Mouse (Mus musculus) thymus, adult 2 months (tissue): ENCODE data around the gene Rgs8. TPM values are rescaled to one million over a fixed set of nuclear protein-coding genes. Genes with fewer than 3 reads are reported as not detected.

Experiments used
- DNase-seq: peaks from one replicate; pipeline ENCODE4 v3.0.0; 2021
- H3K27ac ChIP-seq: fragments of 200-500 bp; 2 replicates; pipeline ENCODE4 v1.5.1; 2012; ENCODE audit warnings: low read length, control low read depth; ENCODE audit not compliant: control insufficient read depth, insufficient read depth
- H3K27me3 ChIP-seq: fragments of 200-500 bp; 2 replicates; pipeline ENCODE4 v1.6.1; 2012; ENCODE audit warnings: mild to moderate bottlenecking, low read length, moderate library complexity, mixed read lengths; ENCODE audit not compliant: control insufficient read depth, insufficient read depth
- H3K36me3 ChIP-seq: fragments of 200-500 bp; 2 replicates; pipeline ENCODE4 v1.6.1; 2012; ENCODE audit warnings: mild to moderate bottlenecking, low read length, moderate library complexity; ENCODE audit not compliant: control insufficient read depth, insufficient read depth
- H3K4me1 ChIP-seq: fragments of 200-500 bp; replicated peaks from 2 replicates; pipeline ENCODE4 v1.6.1; 2012; ENCODE audit warnings: low read length; ENCODE audit not compliant: control insufficient read depth, insufficient read depth
- H3K4me3 ChIP-seq: fragments of 200-500 bp; 2 replicates; pipeline ENCODE4 v1.5.1; 2012; ENCODE audit warnings: mild to moderate bottlenecking, low read length, control low read depth, moderate library complexity; ENCODE audit not compliant: control insufficient read depth, insufficient read depth
- CTCF ChIP-seq: fragments of 200-500 bp; IDR thresholded peaks from 2 replicates; pipeline ENCODE4 v1.5.1; 2012; ENCODE audit warnings: mild to moderate bottlenecking, control low read depth, low read length, moderate library complexity, borderline replicate concordance; ENCODE audit not compliant: control insufficient read depth, poor library complexity, insufficient read depth; ENCODE audit errors: extremely low read depth
- POLR2A ChIP-seq: fragments of 200-500 bp; IDR thresholded peaks from 2 replicates; pipeline ENCODE4 v1.6.1; 2012; ENCODE audit warnings: mild to moderate bottlenecking, low read length, control low read depth, moderate library complexity; ENCODE audit not compliant: control insufficient read depth, poor library complexity, insufficient read depth; ENCODE audit errors: extremely low read depth
- WGBS: fragments of 180-500 bp; shearing (Covaris S2); methylation state at CpG from one replicate; pipeline ENCODE4 v1.1.7; 2018; 5-methylcytosine and 5-hydroxymethylcytosine counted together
- polyA plus RNA-seq: library from polyadenylated mRNA; depleted of rRNA; stranded (reverse); fragments of >200 nt; gene quantifications from 2 replicates; pipeline ENCODE4 v1.2.3, GENCODE M21; 2012

Gene Rgs8
- polyA plus RNA-seq, 1 experiment = 0.20 TPM

- Histone ChIP-seq H3K27ac (no peak overlapping the region), H3K4me1 (no peaks in the 10 kb centered on the region), H3K27me3 (no peaks in the 10 kb centered on the region), H3K36me3 (no peaks in the 10 kb centered on the region), H3K4me3 (no peak overlapping the region)
- DNase-seq = no peak
- WGBS = 95% methylated on average over 10 of the region's 10 CpGs
- no peak for TF ChIP-seq CTCF
- no peak for TF ChIP-seq POLR2A
Observed at GRCm38 (mm10) chr1:153695398-153695797, 42.6 kb downstream of the Rgs8 start.

GRCm38 (mm10) chr1:153696093-153696492 lies 43.3 kb downstream of the Rgs8 start:
- H3K27me3 ChIP-seq = no peaks in the 10 kb centered on the region
- WGBS = 90% methylated on average over 11 of the region's 11 CpGs
- no peak for TF ChIP-seq CTCF
- TF ChIP-seq POLR2A = no peak

GRCm38 (mm10) chr1:153696541-153696940 lies 43.7 kb downstream of the Rgs8 start:
- H3K27ac ChIP-seq = no peak overlapping the region
- H3K27me3 ChIP-seq = no peaks in the 10 kb centered on the region
- 92% methylated on average over 4 of the region's 4 CpGs for whole genome bisulfite sequencing
- H3K4me3 ChIP-seq = no peak overlapping the region
- H3K4me1 ChIP-seq = peaks cover 3% of the 10 kb centered on the region; the same call in 1 of the 2 replicates
- TF ChIP-seq CTCF (no peak), POLR2A (no peak)
- H3K36me3 ChIP-seq = no peaks in the 10 kb centered on the region
- DNase-seq = no peak

More at GRCm38 (mm10) chr1:153696093-153696492, 43.3 kb downstream of the Rgs8 start:
- Histone ChIP-seq H3K36me3 (no peaks in the 10 kb centered on the region), H3K4me1 (peaks cover 3% of the 10 kb centered on the region; the same call in 1 of the 2 replicates), H3K27ac (no peak overlapping the region), H3K4me3 (no peak overlapping the region)
- peak; percentile 12 for DNase-seq

- 93% methylated on average over 16 of the region's 16 CpGs for WGBS
- no peaks in the 10 kb centered on the region for H3K36me3 ChIP-seq
- no peak overlapping the region for H3K27ac ChIP-seq
- no peaks in the 10 kb centered on the region for H3K27me3 ChIP-seq
- TF ChIP-seq CTCF (no peak), POLR2A (no peak)
- H3K4me3 ChIP-seq = no peak overlapping the region
- peaks cover 3% of the 10 kb centered on the region; the same call in 1 of the 2 replicates for H3K4me1 ChIP-seq
- DNase-seq = no peak
Observed at GRCm38 (mm10) chr1:153697581-153698251, 44.9 kb downstream of the Rgs8 start.

GRCm38 (mm10) chr1:153698311-153699084 lies 45.7 kb downstream of the Rgs8 start:
- no peak for DNase-seq
- Histone ChIP-seq H3K4me3 (no peak overlapping the region), H3K4me1 (peaks cover 7% of the 10 kb centered on the region; the same call in 1 of the 2 replicates), H3K27ac (no peak overlapping the region), H3K36me3 (no peaks in the 10 kb centered on the region), H3K27me3 (no peaks in the 10 kb centered on the region)
- 87% methylated on average over 7 of the region's 7 CpGs for WGBS
- TF ChIP-seq CTCF (no peak), POLR2A (no peak)

GRCm38 (mm10) chr1:153700448-153701063 lies 47.7 kb downstream of the Rgs8 start:
- TF ChIP-seq CTCF = no peak
- TF ChIP-seq POLR2A = no peak
- WGBS = 34% methylated on average over 11 of the region's 11 CpGs
- H3K36me3 ChIP-seq = no peaks in the 10 kb centered on the region
- H3K27ac ChIP-seq = no peak overlapping the region
- no peak overlapping the region for H3K4me3 ChIP-seq
- H3K27me3 ChIP-seq = no peaks in the 10 kb centered on the region
- DNase-seq = peak; percentile 34
- H3K4me1 ChIP-seq = peaks cover 8% of the 10 kb centered on the region; the same call in 1 of the 2 replicates
